Mouse (Mus musculus): ENCODE results near the gene Zkscan7. TPM values are rescaled to one million over a fixed set of nuclear protein-coding genes. Genes with fewer than 3 reads are reported as not detected.
A peak's percentile ranks its signal among the peaks of the same experiment; 100 is the strongest.
"Not testable (repeated sequence)": the region's sequence is repeated elsewhere in the genome, so short reads cannot be mapped to it uniquely, and the experiment has no call there.

The Zkscan7 gene
- polyA plus RNA-seq (2012; ENCODE audit: insufficient read depth, low replicate concordance) = not detected in 2 replicates

- no peaks in the 10 kb centered on the region for H3K36me3 ChIP-seq (replicated peaks; ENCODE audit: low read length)
- TF ChIP-seq GATA1 (IDR thresholded peaks at IDR 0.05; ENCODE audit: borderline replicate concordance, low read length) (no peak), FLI1 (IDR thresholded peaks at IDR 0.05; ENCODE audit: low read length) (no peak)
- peak within 1 kb of the TSS; percentile 93 for H3K4me3 ChIP-seq (replicated peaks)
- H3K9me3 ChIP-seq = peaks cover 15% of the 10 kb centered on the region
- H3K27me3 ChIP-seq (replicated peaks) = peaks cover 37% of the 10 kb centered on the region
- peaks cover 11% of the 10 kb centered on the region for H3K4me1 ChIP-seq
Observed at GRCm38 (mm10) chr9:122885385-122885784, at the start of gene Zkscan7. Gene Zkscan7 (plus strand): TSS chr9:122885685.

DNA sequence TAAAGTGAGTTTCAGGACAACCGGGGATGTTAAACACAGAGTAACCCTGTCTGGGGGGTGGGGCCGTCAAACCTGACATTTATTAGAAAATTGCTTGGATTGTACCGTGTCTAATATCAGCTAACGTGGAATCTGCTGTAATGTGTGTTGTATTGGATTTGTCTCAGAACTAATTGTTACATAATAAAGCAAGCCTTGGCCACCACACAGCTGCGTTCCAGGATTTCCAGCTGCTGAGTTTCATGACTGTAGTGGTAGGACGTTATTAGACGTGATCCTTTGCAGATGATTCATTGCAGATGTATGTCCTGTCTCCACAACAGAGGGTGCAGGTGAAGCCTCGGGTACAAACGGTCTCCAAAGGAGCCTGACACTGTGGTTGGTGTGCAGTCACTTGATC is 49.4 kb upstream of the Zkscan7 start:
- Histone ChIP-seq H3K4me3 (replicated peaks) (no peak overlapping the region), H3K4me1 (no peaks in the 10 kb centered on the region), H3K27me3 (replicated peaks) (no peaks in the 10 kb centered on the region), H3K36me3 (replicated peaks; ENCODE audit: low read length) (peaks cover 7% of the 10 kb centered on the region), H3K9me3 (peaks cover 16% of the 10 kb centered on the region)
- no peak for TF ChIP-seq GATA1 (IDR thresholded peaks at IDR 0.05; ENCODE audit: borderline replicate concordance, low read length)
- TF ChIP-seq FLI1 (IDR thresholded peaks at IDR 0.05; ENCODE audit: low read length) = no peak

- Histone ChIP-seq H3K4me3 (replicated peaks) (no peak overlapping the region), H3K27me3 (replicated peaks) (no peaks in the 10 kb centered on the region), H3K36me3 (replicated peaks; ENCODE audit: low read length) (peaks cover 7% of the 10 kb centered on the region), H3K9me3 (peaks cover 20% of the 10 kb centered on the region), H3K4me1 (no peaks in the 10 kb centered on the region)
- TF ChIP-seq GATA1 (IDR thresholded peaks at IDR 0.05; ENCODE audit: borderline replicate concordance, low read length) = no peak
- no peak for TF ChIP-seq FLI1 (IDR thresholded peaks at IDR 0.05; ENCODE audit: low read length)
Observed at GRCm38 (mm10) chr9:122836790-122837189, 48.7 kb upstream of the Zkscan7 start.

GRCm38 (mm10) chr9:122837216-122837615 is 48.3 kb upstream of the Zkscan7 start:
- H3K27me3 ChIP-seq (replicated peaks) = no peaks in the 10 kb centered on the region
- peaks cover 24% of the 10 kb centered on the region for H3K9me3 ChIP-seq
- TF ChIP-seq FLI1 (IDR thresholded peaks at IDR 0.05; ENCODE audit: low read length) (no peak), GATA1 (IDR thresholded peaks at IDR 0.05; ENCODE audit: borderline replicate concordance, low read length) (no peak)
- H3K36me3 ChIP-seq (replicated peaks; ENCODE audit: low read length) = peaks cover 7% of the 10 kb centered on the region
- H3K4me1 ChIP-seq = no peaks in the 10 kb centered on the region
- H3K4me3 ChIP-seq (replicated peaks) = no peak overlapping the region

- H3K4me1 ChIP-seq = no peaks in the 10 kb centered on the region
- H3K27me3 ChIP-seq (replicated peaks) = no peaks in the 10 kb centered on the region
- H3K9me3 ChIP-seq = peaks cover 25% of the 10 kb centered on the region
- H3K36me3 ChIP-seq (replicated peaks; ENCODE audit: low read length) = peaks cover 7% of the 10 kb centered on the region
- no peak overlapping the region for H3K4me3 ChIP-seq (replicated peaks)
- no peak for TF ChIP-seq FLI1 (IDR thresholded peaks at IDR 0.05; ENCODE audit: low read length)
Observed at GRCm38 (mm10) chr9:122837680-122838079, 47.8 kb upstream of the Zkscan7 start.

DNA sequence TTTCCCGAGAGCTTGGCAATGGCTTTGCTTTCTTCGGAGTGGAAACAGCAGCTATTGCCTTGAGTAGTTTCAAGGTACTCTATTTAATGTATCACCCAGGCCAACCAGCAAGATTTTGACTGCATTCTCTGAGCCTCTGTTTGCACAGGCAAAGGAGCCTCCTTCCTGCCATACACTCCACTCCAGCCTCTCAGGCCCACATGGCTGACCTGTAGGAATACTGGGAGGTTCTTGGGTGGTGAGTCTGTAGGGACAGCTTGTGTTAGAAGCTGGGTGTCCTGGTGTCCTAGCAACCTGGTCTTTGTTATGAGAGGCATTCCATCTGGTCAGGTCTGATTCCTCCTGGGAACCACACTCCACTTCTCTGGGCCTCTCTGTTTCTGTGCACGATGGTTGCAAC is 41.7 kb upstream of the Zkscan7 start, which contains the start of gene Gm35549:
Gm35549 (minus strand) TSS at position 276 of the 400 bp plus-strand sequence.
- H3K36me3 ChIP-seq (replicated peaks; ENCODE audit: low read length) = peaks cover 9% of the 10 kb centered on the region
- H3K9me3 ChIP-seq = peaks cover 29% of the 10 kb centered on the region
- no peaks in the 10 kb centered on the region for H3K27me3 ChIP-seq (replicated peaks)
- no peak for TF ChIP-seq FLI1 (IDR thresholded peaks at IDR 0.05; ENCODE audit: low read length)
- TF ChIP-seq GATA1 (IDR thresholded peaks at IDR 0.05; ENCODE audit: borderline replicate concordance, low read length) = no peak
- H3K4me3 ChIP-seq (replicated peaks) = no peak within 1 kb of the TSS
- H3K4me1 ChIP-seq = no peaks in the 10 kb centered on the region

DNA sequence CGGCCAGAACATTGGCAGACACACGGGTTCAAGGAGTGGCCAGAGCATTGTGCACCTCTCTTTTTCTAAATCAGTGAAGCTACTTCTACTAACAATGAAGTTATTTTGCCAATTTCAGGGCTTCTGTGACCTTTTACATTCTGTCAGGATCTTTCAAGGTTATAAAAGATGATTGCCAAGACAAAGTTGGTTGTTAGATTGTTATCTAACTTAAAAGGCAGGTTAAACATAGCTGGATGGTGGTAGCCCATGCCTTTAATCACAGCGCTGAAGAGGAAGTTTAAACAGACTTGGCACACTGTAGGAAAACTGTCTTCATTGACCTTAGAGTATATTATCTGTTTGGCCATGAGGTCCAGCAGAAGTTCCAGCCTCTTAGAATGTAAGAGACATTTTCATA is 39.9 kb upstream of the Zkscan7 start:
- Histone ChIP-seq H3K27me3 (replicated peaks) (no peaks in the 10 kb centered on the region), H3K4me1 (no peaks in the 10 kb centered on the region), H3K36me3 (replicated peaks; ENCODE audit: low read length) (peaks cover 27% of the 10 kb centered on the region), H3K4me3 (replicated peaks) (no peak overlapping the region), H3K9me3 (peaks cover 40% of the 10 kb centered on the region)
- TF ChIP-seq GATA1 (IDR thresholded peaks at IDR 0.05; ENCODE audit: borderline replicate concordance, low read length) (no peak), FLI1 (IDR thresholded peaks at IDR 0.05; ENCODE audit: low read length) (no peak)

GRCm38 (mm10) chr9:122846156-122846555 is 39.3 kb upstream of the Zkscan7 start:
- peaks cover 38% of the 10 kb centered on the region for H3K9me3 ChIP-seq
- peaks cover 33% of the 10 kb centered on the region for H3K36me3 ChIP-seq (replicated peaks; ENCODE audit: low read length)
- H3K4me1 ChIP-seq = no peaks in the 10 kb centered on the region
- TF ChIP-seq FLI1 (IDR thresholded peaks at IDR 0.05; ENCODE audit: low read length) = no peak
- no peak for TF ChIP-seq GATA1 (IDR thresholded peaks at IDR 0.05; ENCODE audit: borderline replicate concordance, low read length)
- H3K27me3 ChIP-seq (replicated peaks) = no peaks in the 10 kb centered on the region
- H3K4me3 ChIP-seq (replicated peaks) = no peak overlapping the region

DNA sequence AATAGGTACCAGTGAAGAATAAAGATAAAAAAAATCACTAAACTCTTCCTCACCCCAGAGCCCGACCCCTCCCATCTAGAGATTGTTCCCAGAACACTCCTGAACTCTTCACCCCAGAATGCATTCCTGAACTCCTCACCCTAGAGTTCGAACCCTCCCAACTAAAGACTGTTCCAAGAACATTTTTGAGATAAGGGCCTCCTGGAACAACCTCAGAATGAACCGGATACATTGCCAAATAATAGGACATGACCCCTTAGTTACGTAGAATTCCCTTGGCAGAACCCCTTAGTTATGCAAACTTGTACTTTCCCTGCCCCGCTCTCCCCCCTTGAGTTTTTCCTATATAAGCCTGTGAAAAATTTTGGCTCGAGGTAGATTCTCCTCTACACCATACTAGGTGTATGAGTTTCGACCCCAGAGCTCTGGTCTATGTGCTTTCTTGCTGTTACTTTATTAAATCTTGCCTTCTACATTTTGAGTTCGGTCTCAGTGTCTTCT is 37.6 kb upstream of the Zkscan7 start:
- H3K4me3 ChIP-seq (replicated peaks) = not testable (repeated sequence)

DNA sequence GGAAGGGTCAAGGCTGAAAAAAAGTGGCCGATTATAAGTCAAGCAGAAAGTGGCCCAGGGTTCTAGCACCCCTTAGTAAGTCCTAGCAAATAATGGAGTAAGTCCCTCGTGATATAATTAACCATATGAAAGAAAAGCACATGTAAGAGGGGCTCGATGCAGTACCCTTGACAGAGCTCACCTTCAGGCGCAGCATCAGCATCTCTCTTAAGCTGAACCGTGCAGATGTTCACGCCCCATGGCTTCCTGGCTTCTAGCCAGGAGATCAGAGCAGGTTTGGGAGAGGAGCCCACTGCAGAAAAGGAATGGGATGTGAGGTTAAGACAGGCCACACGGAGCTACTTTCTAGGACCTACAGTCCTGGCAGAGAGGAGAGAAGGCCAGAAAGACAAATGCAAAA is 31.0 kb upstream of the Zkscan7 start:
- Histone ChIP-seq H3K4me1 (no peaks in the 10 kb centered on the region), H3K27me3 (replicated peaks) (no peaks in the 10 kb centered on the region), H3K36me3 (replicated peaks; ENCODE audit: low read length) (peaks cover 96% of the 10 kb centered on the region), H3K9me3 (peaks cover 76% of the 10 kb centered on the region), H3K4me3 (replicated peaks) (no peak overlapping the region)
- TF ChIP-seq FLI1 (IDR thresholded peaks at IDR 0.05; ENCODE audit: low read length) = no peak
- TF ChIP-seq GATA1 (IDR thresholded peaks at IDR 0.05; ENCODE audit: borderline replicate concordance, low read length) = no peak

More for the DNA sequence above, 37.6 kb upstream of the Zkscan7 start:
- not testable (repeated sequence) for H3K4me1 ChIP-seq; H3K27me3 ChIP-seq (replicated peaks)
- Histone ChIP-seq H3K36me3 (replicated peaks; ENCODE audit: low read length) (peaks cover 50% of the 10 kb centered on the region), H3K9me3 (peaks cover 45% of the 10 kb centered on the region)

- H3K4me3 ChIP-seq (replicated peaks); H3K27me3 ChIP-seq (replicated peaks); H3K4me1 ChIP-seq: not testable (repeated sequence)
- Histone ChIP-seq H3K9me3 (peaks cover 77% of the 10 kb centered on the region), H3K36me3 (replicated peaks; ENCODE audit: low read length) (peaks cover 96% of the 10 kb centered on the region)
Observed at GRCm38 (mm10) chr9:122855141-122855540, 30.3 kb upstream of the Zkscan7 start.

Data from megakaryocyte, embryonic 14.5 days (primary cell).